Comparison of ENCODE assay signal across 21 mouse cellular contexts in the genomic region with DNA sequence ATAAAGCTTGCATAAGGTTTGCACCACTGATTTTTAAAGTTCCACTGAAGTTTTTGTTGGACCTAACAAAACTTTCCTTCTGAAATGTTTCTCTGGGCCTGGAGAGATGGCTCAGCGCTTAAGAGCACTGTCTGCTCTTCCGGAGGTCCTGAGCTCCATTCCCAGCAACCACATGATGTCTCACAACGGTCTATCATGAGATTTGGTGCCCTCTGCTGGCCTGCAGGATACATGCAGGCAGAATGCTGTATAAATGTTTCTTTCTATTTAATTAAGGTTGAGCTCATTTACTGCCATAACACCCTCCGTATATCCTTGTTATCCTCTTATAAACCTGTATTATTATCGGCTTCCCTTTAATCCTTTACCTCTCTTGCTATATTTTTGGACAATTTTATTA.
DNase-seq lines count a peak whose midpoint lies in the region; ATAC-seq and TF ChIP-seq lines count a peak whose summit lies in the region.
"Had no signal": no experiment of that assay in that cellular context is flagged by ENCODE, and none has a peak within 500 bp of the region (broad histone marks: within the 10 kb centered on the region; RNA-seq: fewer than 3 reads in every experiment).

No protein-coding gene starts in this region.

- H3K27me3 ChIP-seq in intestine, postnatal 0 days (replicated peaks; ENCODE audit: control insufficient read depth, insufficient read depth, low read length): no peaks in the 10 kb centered on the region
- no peaks in the 10 kb centered on the region for H3K27me3 ChIP-seq in intestine, embryonic 16.5 days (replicated peaks; ENCODE audit: control insufficient read depth, insufficient read depth, low read length)
- no peaks in the 10 kb centered on the region for H3K27me3 ChIP-seq in lung, embryonic 14.5 days (ENCODE audit: insufficient read depth, low read length)
- no peaks in the 10 kb centered on the region for H3K27me3 ChIP-seq in ES-Bruce4 (ENCODE audit: control insufficient read depth, insufficient read depth, low read length, poor library complexity, severe bottlenecking)
- H3K27me3 ChIP-seq: liver, embryonic 13.5 days; midbrain, embryonic 12.5 days; neural tube, embryonic 13.5 days had no signal

- peak; percentile 25; the same call in 1 of the 2 replicates for TF ChIP-seq CTCF in intestine, postnatal 0 days (IDR thresholded peaks at IDR 0.05; ENCODE audit: low read depth)
- TF ChIP-seq CTCF in lung, embryonic 14.5 days (IDR thresholded peaks at IDR 0.05; ENCODE audit: low read depth): peak; percentile 24
- peak; percentile 38 for TF ChIP-seq CTCF in ES-Bruce4 (IDR thresholded peaks at IDR 0.05; ENCODE audit: low read depth, low read length)

- no peak for ATAC-seq in intestine, postnatal 0 days
- ATAC-seq in intestine, embryonic 16.5 days: no peak
- no peak for ATAC-seq in lung, embryonic 14.5 days (ENCODE audit: insufficient read depth)
- ATAC-seq: hindbrain, embryonic 16.5 days; lung, postnatal 0 days had no signal

- 95% methylated on average over 5 of the region's 5 CpGs for WGBS in intestine, postnatal 0 days
- 88% methylated on average over 5 of the region's 5 CpGs for WGBS in intestine, embryonic 16.5 days
- 85% methylated on average over 5 of the region's 5 CpGs for WGBS in lung, embryonic 14.5 days

- no peak overlapping the region for H3K9ac ChIP-seq in intestine, postnatal 0 days (ENCODE audit: low read depth, low read length)
- no peak overlapping the region for H3K9ac ChIP-seq in intestine, embryonic 16.5 days (ENCODE audit: low read depth, low read length)
- H3K9ac ChIP-seq in lung, embryonic 14.5 days: no peak overlapping the region
- no peak overlapping the region for H3K9ac ChIP-seq in ES-Bruce4 (ENCODE audit: low read depth, poor library complexity, severe bottlenecking)
- H3K9ac ChIP-seq: liver, embryonic 13.5 days; midbrain, embryonic 12.5 days; neural tube, embryonic 13.5 days had no signal

- no peak overlapping the region for H3K4me2 ChIP-seq in intestine, postnatal 0 days (replicated peaks; ENCODE audit: low read depth)
- H3K4me2 ChIP-seq in intestine, embryonic 16.5 days (ENCODE audit: low read depth, low read length): no peak overlapping the region
- no peak overlapping the region for H3K4me2 ChIP-seq in lung, embryonic 14.5 days
- H3K4me2 ChIP-seq: liver, embryonic 13.5 days; midbrain, embryonic 12.5 days; neural tube, embryonic 13.5 days had no signal

- no peak for TF ChIP-seq POLR2A in ES-Bruce4 (IDR thresholded peaks at IDR 0.05; ENCODE audit: insufficient read depth, low read length)

- no peak overlapping the region for H3K4me3 ChIP-seq in intestine, postnatal 0 days (ENCODE audit: low read depth, low read length)
- no peak overlapping the region for H3K4me3 ChIP-seq in intestine, embryonic 16.5 days (ENCODE audit: low read length)
- H3K4me3 ChIP-seq in lung, embryonic 14.5 days (ENCODE audit: low read depth, low read length): no peak overlapping the region
- H3K4me3 ChIP-seq in ES-Bruce4 (ENCODE audit: low read depth, low read length): no peak overlapping the region
- H3K4me3 ChIP-seq: embryonic facial prominence, embryonic 10.5 days; liver, embryonic 13.5 days; midbrain, embryonic 12.5 days; neural tube, embryonic 13.5 days had no signal

- no peak overlapping the region for H3K27ac ChIP-seq in intestine, postnatal 0 days (ENCODE audit: low read depth, low read length)
- no peak overlapping the region for H3K27ac ChIP-seq in intestine, embryonic 16.5 days (ENCODE audit: low read length)
- no peak overlapping the region for H3K27ac ChIP-seq in lung, embryonic 14.5 days (ENCODE audit: low read depth)
- H3K27ac ChIP-seq in ES-Bruce4 (ENCODE audit: insufficient read depth, low read length): no peak overlapping the region
- H3K27ac ChIP-seq: embryonic facial prominence, embryonic 10.5 days; liver, embryonic 13.5 days; midbrain, embryonic 12.5 days; neural tube, embryonic 13.5 days had no signal

- H3K9me3 ChIP-seq in intestine, postnatal 0 days (ENCODE audit: control insufficient read depth): no peaks in the 10 kb centered on the region
- 0 out of 2 replicates have a peak, but pooled peaks cover 2% of the 10 kb centered on the region for H3K9me3 ChIP-seq in intestine, embryonic 16.5 days (ENCODE audit: control insufficient read depth, low read length)
- no peaks in the 10 kb centered on the region for H3K9me3 ChIP-seq in lung, embryonic 14.5 days (ENCODE audit: low read depth, low read length)
- H3K9me3 ChIP-seq in ES-Bruce4 (replicated peaks; ENCODE audit: control insufficient read depth, insufficient read depth, low read length, poor library complexity, severe bottlenecking): no peaks in the 10 kb centered on the region
- H3K9me3 ChIP-seq: liver, embryonic 13.5 days; neural tube, embryonic 13.5 days had no signal

- no peak for TF ChIP-seq EP300 in ES-Bruce4 (IDR thresholded peaks at IDR 0.05; ENCODE audit: insufficient read depth, low read depth, low read length)

- no peaks in the 10 kb centered on the region for H3K36me3 ChIP-seq in intestine, postnatal 0 days (ENCODE audit: control insufficient read depth, insufficient read depth)
- no peaks in the 10 kb centered on the region for H3K36me3 ChIP-seq in intestine, embryonic 16.5 days (ENCODE audit: control insufficient read depth, insufficient read depth, low read length)
- no peaks in the 10 kb centered on the region for H3K36me3 ChIP-seq in lung, embryonic 14.5 days (ENCODE audit: insufficient read depth)
- no peaks in the 10 kb centered on the region for H3K36me3 ChIP-seq in ES-Bruce4 (ENCODE audit: control insufficient read depth, insufficient read depth, low read length, poor library complexity, severe bottlenecking)
- H3K36me3 ChIP-seq: embryonic facial prominence, embryonic 10.5 days; liver, embryonic 13.5 days; midbrain, embryonic 12.5 days; neural tube, embryonic 13.5 days had no signal

- no peaks in the 10 kb centered on the region for H3K4me1 ChIP-seq in intestine, postnatal 0 days (replicated peaks; ENCODE audit: control insufficient read depth, insufficient read depth, low read length)
- no peaks in the 10 kb centered on the region for H3K4me1 ChIP-seq in intestine, embryonic 16.5 days (ENCODE audit: control insufficient read depth, insufficient read depth, low read length)
- no peaks in the 10 kb centered on the region for H3K4me1 ChIP-seq in lung, embryonic 14.5 days (ENCODE audit: insufficient read depth)
- H3K4me1 ChIP-seq in ES-Bruce4 (ENCODE audit: control insufficient read depth, insufficient read depth, low read length): no peaks in the 10 kb centered on the region
- H3K4me1 ChIP-seq: embryonic facial prominence, embryonic 10.5 days; liver, embryonic 13.5 days; midbrain, embryonic 12.5 days; neural tube, embryonic 13.5 days had no signal

- DNase-seq in lung, embryonic 14.5 days: no peak
- DNase-seq in lung, postnatal 14 days: no peak
- DNase-seq in testis, postnatal 14 days (ENCODE audit: low spot score): peak; percentile 11
- no peak for DNase-seq in adrenal gland, postnatal 14 days
- DNase-seq: adrenal gland, postnatal 36 days; cerebellum, adult 8-10 months; gastrocnemius, postnatal 10 days; heart, adult 18-20 months; kidney, adult 11 months; kidney, postnatal 10 days; liver, embryonic 13.5 days; spleen, adult 18-20 months; thymus, postnatal 14 days had no signal
